Mouse (Mus musculus): Measurements from ENCODE around the gene Trpm2.
"Not testable (repeated sequence)": the region's sequence is repeated elsewhere in the genome, so short reads cannot be mapped to it uniquely, and the experiment has no call there.

Gene Trpm2

GRCm38 (mm10) chr10:77978351-77979350 lies 8.3 kb upstream of the Trpm2 start, which contains the start of gene 1810043G02Rik:
Gene 1810043G02Rik (plus strand): TSS chr10:77978524.
- peak; percentile 98 for DNase-seq (ENCODE audit: extremely low spot score)

GRCm38 (mm10) chr10:77976458-77977150 lies 6.2 kb upstream of the Trpm2 start:
- DNase-seq (ENCODE audit: extremely low spot score): no peak

DNA sequence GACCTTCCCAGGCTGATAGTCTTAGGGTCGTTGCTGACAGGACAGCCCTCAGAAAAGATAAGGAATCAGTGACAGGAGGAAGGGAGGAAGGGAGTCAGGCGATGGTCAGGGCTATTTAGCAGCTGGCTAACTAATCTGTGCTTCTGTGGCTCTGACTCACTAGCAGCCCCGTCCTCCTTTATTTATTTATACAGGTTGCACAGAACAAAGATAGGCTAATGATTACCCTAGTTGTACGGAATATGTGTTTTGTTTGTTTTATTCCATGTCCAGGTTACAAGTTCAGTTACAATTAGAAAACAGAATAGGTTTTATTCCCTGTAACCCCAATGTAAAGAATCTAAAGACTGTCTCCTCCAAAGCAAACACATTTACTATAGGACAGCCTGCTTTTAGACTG lies 5.3 kb upstream of the Trpm2 start:
- DNase-seq (ENCODE audit: extremely low spot score): no peak

DNA sequence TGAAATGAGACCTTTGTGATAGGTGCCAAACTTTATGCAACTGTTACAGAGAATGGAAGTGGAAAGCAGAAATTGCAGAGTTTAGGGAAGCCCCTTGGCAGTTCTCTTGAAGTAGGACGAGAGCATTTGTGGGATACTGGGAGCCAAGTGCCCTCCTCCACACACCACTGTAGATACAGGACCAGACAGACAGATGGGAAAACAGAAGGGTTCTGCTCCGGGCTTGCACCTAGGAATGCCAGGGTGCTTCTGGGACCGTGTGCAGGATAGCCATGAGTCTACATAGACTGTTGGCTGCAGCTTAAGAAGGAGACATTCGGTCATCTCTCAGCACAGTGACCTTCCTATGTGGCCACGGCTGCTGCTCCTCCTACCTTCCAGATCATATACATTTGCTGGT lies 4.4 kb upstream of the Trpm2 start:
- no peak for DNase-seq (ENCODE audit: extremely low spot score)

DNA sequence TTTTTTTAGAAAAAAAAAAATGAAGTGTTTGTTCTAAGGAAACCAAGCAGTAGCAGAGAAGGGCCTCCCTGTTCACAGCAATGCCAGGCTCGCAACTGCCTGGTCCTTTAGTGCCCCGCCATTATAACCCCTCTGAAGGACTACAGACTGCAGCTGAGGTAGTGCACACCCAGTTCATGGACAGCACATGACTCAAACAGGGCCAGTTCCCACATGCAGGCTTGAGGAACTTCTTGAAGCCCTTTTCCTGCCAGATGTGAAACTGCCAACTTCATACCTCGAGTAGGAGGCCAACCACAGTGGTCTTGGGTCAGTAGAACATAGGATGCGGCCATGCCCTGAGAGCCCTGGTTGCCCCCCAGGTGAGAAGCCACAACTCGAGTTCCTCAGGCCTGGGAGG lies 4.0 kb upstream of the Trpm2 start:
- no peak for DNase-seq (ENCODE audit: extremely low spot score)

- no peak for DNase-seq (ENCODE audit: extremely low spot score)
Measured at GRCm38 (mm10) chr10:77971709-77972553, 1.6 kb upstream of the Trpm2 start.

DNA sequence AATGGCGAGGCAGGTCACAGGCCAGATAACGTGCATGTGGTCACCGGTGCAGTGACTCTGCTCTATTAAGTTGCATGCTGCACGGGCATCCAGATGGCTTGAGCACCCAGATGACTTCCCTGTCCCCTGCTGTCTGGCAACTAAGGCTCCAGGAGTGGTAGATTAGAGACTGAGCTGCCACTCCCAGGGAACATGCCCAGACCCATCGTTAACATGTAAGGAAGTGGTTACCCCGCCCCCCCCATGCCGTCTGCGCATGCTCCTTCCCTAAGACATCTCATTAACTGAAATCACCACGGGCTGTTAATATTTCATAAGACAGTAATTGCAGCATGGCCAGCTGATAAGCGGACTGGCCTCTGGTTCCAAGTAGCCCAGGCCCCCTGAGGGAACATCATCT lies 828 bp upstream of the Trpm2 start:
- DNase-seq (ENCODE audit: extremely low spot score): no peak

- no peak for DNase-seq (ENCODE audit: extremely low spot score)
Measured at GRCm38 (mm10) chr10:77969973-77970325, 414 bp downstream of the Trpm2 start.

DNA sequence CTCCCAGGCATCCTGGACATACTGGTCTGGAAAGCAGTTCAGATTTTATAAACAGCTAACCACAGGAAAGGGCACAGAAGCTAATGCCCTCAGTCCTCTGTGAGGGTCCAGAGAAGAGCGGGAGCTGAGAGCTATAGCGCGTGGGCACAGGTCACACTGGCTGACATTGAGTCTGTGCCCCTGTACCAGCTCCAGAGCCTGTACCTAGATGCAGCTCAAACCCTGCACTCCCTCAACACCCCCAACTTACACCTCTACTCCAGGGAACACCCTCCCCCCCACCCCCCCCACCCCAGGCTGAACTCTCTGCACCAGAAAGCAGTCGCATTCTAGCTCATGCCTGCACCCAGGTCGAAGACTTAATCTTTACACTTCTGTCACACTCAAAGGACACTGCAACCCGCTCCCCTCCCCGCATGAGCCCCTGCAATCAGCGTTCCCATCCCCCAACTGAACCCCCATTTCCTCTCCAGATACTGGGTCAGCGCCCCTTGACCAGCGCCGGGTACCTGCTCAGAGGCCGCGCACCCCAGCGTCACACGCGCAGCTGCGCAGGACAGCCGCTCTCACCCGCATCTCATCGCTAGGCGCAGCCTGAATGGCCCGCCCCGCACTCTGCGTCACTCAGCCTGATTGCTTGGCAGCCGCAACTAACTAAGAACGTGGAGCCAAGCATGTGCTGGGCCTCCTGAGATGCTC lies 940 bp downstream of the Trpm2 start:
- DNase-seq (ENCODE audit: extremely low spot score): peak; percentile 56

- DNase-seq (ENCODE audit: extremely low spot score): no peak
Measured at GRCm38 (mm10) chr10:77963971-77964370, 6.4 kb downstream of the Trpm2 start.

GRCm38 (mm10) chr10:77962725-77963124 lies 7.6 kb downstream of the Trpm2 start:
- DNase-seq (ENCODE audit: extremely low spot score): no peak

DNA sequence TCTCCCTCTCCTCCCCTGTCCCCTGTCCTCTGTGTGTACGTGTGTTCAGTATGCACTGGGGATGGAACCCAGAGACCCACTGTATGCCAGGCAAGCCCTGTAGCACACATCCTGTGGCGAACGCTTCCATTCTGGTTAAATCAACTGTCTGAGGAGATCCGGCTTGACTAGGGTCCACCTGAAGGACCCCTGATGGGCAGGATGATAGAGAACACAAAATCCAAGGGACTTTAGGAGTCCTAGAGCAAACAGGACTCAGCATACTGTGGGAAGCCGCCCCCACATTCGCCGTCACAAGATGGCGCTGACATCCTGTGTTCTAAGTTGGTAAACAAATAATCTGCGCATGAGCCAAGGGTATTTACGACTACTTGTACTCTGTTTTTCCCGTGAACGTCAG lies 19.9 kb downstream of the Trpm2 start:
- not testable (repeated sequence) for DNase-seq (ENCODE audit: extremely low spot score)

DNA sequence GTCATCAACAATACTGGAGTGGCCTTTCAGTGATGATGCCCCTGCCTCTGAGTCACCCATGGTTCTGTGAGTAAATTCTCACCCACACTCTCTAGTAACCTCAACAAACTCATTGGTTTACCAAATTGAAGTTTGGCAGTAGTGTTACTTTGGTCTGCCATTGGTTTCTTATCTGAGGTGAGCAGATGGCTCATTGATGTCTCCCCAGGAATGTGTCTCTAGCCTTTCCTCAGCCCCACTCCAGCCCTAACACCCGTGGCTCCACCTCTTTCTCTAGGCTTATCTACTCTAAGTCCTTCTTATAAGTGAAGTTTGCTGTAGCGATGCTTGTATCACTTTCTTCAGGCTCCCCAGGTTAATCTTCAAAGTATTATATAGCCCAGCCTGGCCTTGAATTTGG lies 30.7 kb downstream of the Trpm2 start:
- no peak for DNase-seq (ENCODE audit: extremely low spot score)

DNA sequence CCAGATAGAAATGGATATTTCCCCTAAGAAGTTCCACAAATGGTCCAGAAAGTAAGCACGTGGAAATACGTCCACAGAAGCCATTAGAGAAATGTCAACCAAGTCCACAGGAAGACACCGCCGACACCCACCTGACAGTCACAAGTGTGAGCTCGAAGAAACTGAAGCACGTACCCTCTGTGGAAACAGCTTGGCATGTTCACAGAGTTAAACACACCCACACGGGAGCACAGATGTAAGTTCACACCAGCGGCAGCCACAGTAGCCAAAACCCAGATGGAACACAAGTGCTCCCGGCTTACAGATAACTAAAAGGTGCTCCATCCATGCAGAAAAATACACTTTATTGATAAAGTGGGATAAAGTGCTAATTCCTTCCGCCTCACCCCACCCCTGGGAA lies 43.0 kb downstream of the Trpm2 start:
- no peak for DNase-seq (ENCODE audit: extremely low spot score)

DNA sequence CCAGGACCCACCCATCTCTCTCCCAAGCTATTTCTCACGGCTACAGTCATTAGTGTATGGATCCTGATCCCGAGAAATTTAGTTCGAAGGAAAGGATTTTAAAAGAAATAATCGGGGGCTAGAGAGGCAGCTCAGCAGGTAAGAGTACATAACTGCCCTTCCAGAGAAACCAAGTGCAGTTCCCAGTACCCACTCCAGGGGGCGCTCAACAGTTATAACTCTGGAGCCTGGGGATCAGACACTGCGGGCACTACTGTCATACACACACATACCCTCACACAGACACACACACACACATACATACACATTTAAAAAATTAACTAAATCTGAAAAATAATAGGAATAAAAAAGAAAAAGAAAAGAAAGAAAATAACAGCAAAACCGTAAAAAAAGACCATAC lies 44.2 kb downstream of the Trpm2 start:
- peak; percentile 51 for DNase-seq (ENCODE audit: extremely low spot score)

GRCm38 (mm10) chr10:77922681-77923080 lies 47.7 kb downstream of the Trpm2 start:
- DNase-seq (ENCODE audit: extremely low spot score): no peak

DNA sequence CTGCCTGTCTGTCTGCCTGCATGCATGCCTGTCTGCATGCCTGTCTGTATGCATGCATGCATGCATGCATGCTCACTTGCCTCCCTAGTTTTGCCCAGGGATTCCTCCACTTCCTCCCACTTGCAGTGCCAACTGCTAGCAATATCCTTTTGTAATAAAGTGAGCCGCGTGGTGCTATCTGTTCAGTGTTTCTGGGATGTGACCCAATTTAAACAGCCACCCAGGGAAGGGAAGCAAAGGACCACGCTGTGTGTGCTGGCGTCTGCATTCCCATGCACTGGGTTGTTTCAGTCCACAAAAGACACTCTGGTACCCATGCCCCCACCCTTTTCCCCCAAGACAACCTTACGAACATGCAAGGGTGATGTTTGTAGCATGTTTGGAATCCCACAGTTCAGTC lies 49.4 kb downstream of the Trpm2 start:
- DNase-seq (ENCODE audit: extremely low spot score): no peak

DNA sequence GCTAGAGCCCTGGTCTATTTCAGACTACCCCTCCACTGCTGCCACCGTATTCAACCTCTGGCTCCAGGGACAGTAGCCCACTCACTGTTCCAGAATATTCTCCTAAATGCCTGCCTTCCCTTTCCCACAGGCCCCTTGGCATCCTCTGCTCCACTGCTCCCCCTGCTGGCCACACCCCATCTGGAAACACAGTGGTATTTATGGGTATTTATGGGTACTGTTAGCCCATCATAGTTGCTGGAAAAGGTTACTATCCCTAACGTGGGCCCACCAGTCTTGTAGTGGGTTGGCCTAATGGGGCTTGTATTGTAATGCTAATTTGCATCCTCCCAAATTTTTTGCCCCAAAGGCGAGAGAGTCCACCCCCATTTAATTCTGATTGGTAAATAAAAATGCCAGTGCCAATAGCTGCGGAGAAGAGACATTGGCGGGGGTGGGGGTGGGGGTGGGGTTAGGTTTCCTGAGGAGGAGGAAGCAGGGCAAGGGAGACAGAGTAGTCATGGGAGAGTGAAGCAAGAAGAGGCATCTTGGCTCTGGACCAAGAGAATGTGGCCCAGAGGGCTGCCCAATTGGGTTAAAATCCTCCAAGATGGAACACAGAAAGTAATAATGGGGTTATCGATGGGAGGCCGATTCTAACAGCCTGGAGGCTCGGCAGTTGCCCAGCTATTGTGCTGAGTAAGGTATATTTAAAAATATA lies 53.6 kb downstream of the Trpm2 start:
- DNase-seq (ENCODE audit: extremely low spot score): peak; percentile 36

- no peak for DNase-seq (ENCODE audit: extremely low spot score)
Measured at GRCm38 (mm10) chr10:77913292-77913691, 57.1 kb downstream of the Trpm2 start.

DNA sequence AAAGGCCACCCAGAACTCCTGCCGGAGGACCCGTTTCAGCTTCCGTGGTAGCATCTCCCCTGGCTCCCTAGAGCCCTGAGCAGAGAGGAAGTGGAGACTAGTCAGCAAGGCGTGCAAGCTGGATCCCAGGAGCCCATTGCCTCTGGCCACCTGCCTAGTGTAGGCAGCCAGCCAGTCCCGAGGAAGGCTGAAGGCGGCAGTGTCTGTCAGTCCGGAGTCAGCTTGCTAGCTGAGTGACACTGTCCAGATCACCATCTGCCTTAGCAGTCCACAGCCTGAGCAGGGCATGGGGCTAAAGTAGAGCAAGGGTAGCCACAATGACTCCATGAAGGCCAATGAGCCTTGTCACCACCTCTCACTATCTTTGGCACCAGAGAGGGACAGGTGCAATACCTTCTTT lies 57.8 kb downstream of the Trpm2 start:
- DNase-seq (ENCODE audit: extremely low spot score): no peak

Measured in embryo, embryonic 9.5 days (tissue).